Mouse (Mus musculus): Measurements from ENCODE around the gene Bex2. TPM values are rescaled to one million over a fixed set of nuclear protein-coding genes. Genes with fewer than 3 reads are reported as not detected.

Gene Bex2
- polyA plus RNA-seq, 1 experiment = 0.12 TPM

GRCm38 (mm10) chrX:136030331-136030730 lies 37.7 kb downstream of the Bex2 start:
- 71% methylated on average over 1 of the region's 1 CpGs for WGBS
- no peaks in the 10 kb centered on the region for H3K27me3 ChIP-seq (ENCODE audit: control insufficient read depth, insufficient read depth, low read length)
- H3K4me3 ChIP-seq (ENCODE audit: extremely low read depth, insufficient read depth, insufficient read length) = no peak overlapping the region
- no peak for DNase-seq (ENCODE audit: low read depth in 1 of 2, low spot score in 2 of 2)
- no peaks in the 10 kb centered on the region for H3K36me3 ChIP-seq (ENCODE audit: control insufficient read depth, insufficient read depth, low read length)
- no peaks in the 10 kb centered on the region for H3K4me1 ChIP-seq (ENCODE audit: control insufficient read depth, insufficient read depth, insufficient read length)
- TF ChIP-seq CTCF (IDR thresholded peaks at IDR 0.05; ENCODE audit: extremely low read depth, insufficient read depth, insufficient read length, insufficient replicate concordance) (no peak), POLR2A (IDR thresholded peaks at IDR 0.05; ENCODE audit: low read depth, low read length) (no peak)
- no peak overlapping the region for H3K27ac ChIP-seq (ENCODE audit: insufficient read depth, low read length)

Other genes starting within 250 kb of the Bex2 start
- gene Gprasp2, start 229.2 kb downstream of the Bex2 start, polyA plus RNA-seq (2012; rRNA removed) = 1.8 TPM in 2 replicates
- gene Arxes2, start 74.4 kb downstream of the Bex2 start, polyA plus RNA-seq (2012; rRNA removed) = 1.2 and 1.7 TPM in 2 replicates
- gene Arxes1, start 34.9 kb downstream of the Bex2 start, polyA plus RNA-seq (2012; rRNA removed) = 0.28 and 0.29 TPM in 2 replicates
- gene Nxf3, start 17.0 kb upstream of the Bex2 start, polyA plus RNA-seq (2012; rRNA removed) = 0.02 TPM in 1 of 2 replicates, not detected in the other
- 0.96 and 1.1 TPM in 2 replicates for gene Bex4, start 70.8 kb upstream of the Bex2 start, polyA plus RNA-seq (2012; rRNA removed)
- gene Tceal8, start 104.1 kb upstream of the Bex2 start, polyA plus RNA-seq (2012; rRNA removed) = 0.92 and 0.95 TPM in 2 replicates
- not detected in 2 replicates for gene Tceal5, start 135.6 kb upstream of the Bex2 start, polyA plus RNA-seq (2012; rRNA removed)
- gene Tceal7, start 146.5 kb upstream of the Bex2 start, polyA plus RNA-seq (2012; rRNA removed) = not detected in 2 replicates
- 0.20 TPM in 1 of 2 replicates, not detected in the other for gene Bex1, start 147.3 kb upstream of the Bex2 start, polyA plus RNA-seq (2012; rRNA removed)
- 1.9 and 2.3 TPM in 2 replicates for gene Tceal9, start 176.8 kb upstream of the Bex2 start, polyA plus RNA-seq (2012; rRNA removed)
- gene Bex3, start 202.0 kb upstream of the Bex2 start, polyA plus RNA-seq (2012; rRNA removed) = 14.2 and 15.3 TPM in 2 replicates